ENCODE assay signal across 18 mouse cellular contexts in genomic region chr1:170433661-170434060, GRCm38 (mm10).
"Had no signal": no experiment of that assay in that cellular context is flagged by ENCODE, and none has a peak within 500 bp of the region (broad histone marks: within the 10 kb centered on the region; RNA-seq: fewer than 3 reads in every experiment).

No protein-coding gene starts in this region.

- ATAC-seq: midbrain, embryonic 16.5 days had no signal

- H3K27me3 ChIP-seq: neural tube, embryonic 13.5 days; neural tube, embryonic 15.5 days had no signal

- H3K27ac ChIP-seq: midbrain, embryonic 10.5 days; midbrain, embryonic 12.5 days; neural tube, embryonic 13.5 days; neural tube, embryonic 15.5 days had no signal

- H3K36me3 ChIP-seq: midbrain, embryonic 10.5 days; midbrain, embryonic 12.5 days; neural tube, embryonic 13.5 days; neural tube, embryonic 15.5 days had no signal

- H3K9me3 ChIP-seq: midbrain, embryonic 10.5 days; midbrain, embryonic 12.5 days; neural tube, embryonic 13.5 days; neural tube, embryonic 15.5 days had no signal

- H3K4me3 ChIP-seq: midbrain, embryonic 10.5 days; midbrain, embryonic 12.5 days; myocyte; neural tube, embryonic 13.5 days; neural tube, embryonic 15.5 days had no signal

- H3K9ac ChIP-seq: lung, embryonic 14.5 days; midbrain, embryonic 12.5 days; neural tube, embryonic 13.5 days; neural tube, embryonic 15.5 days had no signal

- H3K4me2 ChIP-seq: lung, embryonic 14.5 days; midbrain, embryonic 12.5 days; neural tube, embryonic 13.5 days; neural tube, embryonic 15.5 days had no signal

- DNase-seq: lung, embryonic 14.5 days; lung, postnatal 10 days; lung, postnatal 4 days; midbrain, embryonic 14.5 days; retina, postnatal 1 day; right cerebral cortex, adult 18-20 months; right cerebral cortex, postnatal 25 days; right cerebral cortex, postnatal 4 days; spleen, adult 18-20 months; thymus, adult 18-20 months; thymus, postnatal 14 days; thymus, postnatal 36 days had no signal
